Mouse (Mus musculus): ENCODE results near the gene Cacna1g. TPM values are rescaled to one million over a fixed set of nuclear protein-coding genes. Genes with fewer than 3 reads are reported as not detected.
"Not testable (repeated sequence)": the region's sequence is repeated elsewhere in the genome, so short reads cannot be mapped to it uniquely, and the experiment has no call there.

Gene Cacna1g
- polyA plus RNA-seq, 1 experiment from 2014 or later, result 19.3 TPM

- Histone ChIP-seq H3K4me1 (replicated peaks; ENCODE audit: control insufficient read depth, insufficient read depth, low read length) (no peaks in the 10 kb centered on the region), H3K4me3 (ENCODE audit: low read depth, low read length) (no peak overlapping the region), H3K27ac (ENCODE audit: low read depth, low read length) (no peak overlapping the region), H3K27me3 (ENCODE audit: control insufficient read depth, insufficient read depth, low read length) (no peaks in the 10 kb centered on the region), H3K36me3 (ENCODE audit: control insufficient read depth, insufficient read depth, low read length) (no peaks in the 10 kb centered on the region), H3K9me3 (ENCODE audit: control insufficient read depth, low read length) (no peaks in the 10 kb centered on the region), H3K4me2 (replicated peaks; ENCODE audit: low read depth, low read length) (no peak overlapping the region), H3K9ac (ENCODE audit: low read depth, low read length) (no peak overlapping the region)
- no peak for ATAC-seq (ENCODE audit: low FRiP score)
- WGBS, result 79% methylated on average over 6 of the region's 6 CpGs
- DNase-seq (ENCODE audit: low spot score), result no peak
These were observed 73.0 kb downstream of the Cacna1g start for GRCm38 (mm10) chr11:94400996-94401395.

GRCm38 (mm10) chr11:94394107-94394506 is 79.9 kb downstream of the Cacna1g start:
- 88% methylated on average over 7 of the region's 7 CpGs for WGBS
- Histone ChIP-seq H3K4me1 (replicated peaks; ENCODE audit: control insufficient read depth, insufficient read depth, low read length) (no peaks in the 10 kb centered on the region; the same call in 1 of the 2 replicates), H3K9me3 (ENCODE audit: control insufficient read depth, low read length) (no peaks in the 10 kb centered on the region), H3K9ac (ENCODE audit: low read depth, low read length) (no peak overlapping the region), H3K27ac (ENCODE audit: low read depth, low read length) (no peak overlapping the region), H3K4me2 (replicated peaks; ENCODE audit: low read depth, low read length) (no peak overlapping the region), H3K27me3 (ENCODE audit: control insufficient read depth, insufficient read depth, low read length) (0 out of 2 replicates have a peak, but pooled peaks cover 2% of the 10 kb centered on the region), H3K36me3 (ENCODE audit: control insufficient read depth, insufficient read depth, low read length) (no peaks in the 10 kb centered on the region), H3K4me3 (ENCODE audit: low read depth, low read length) (no peak overlapping the region)
- DNase-seq (ENCODE audit: low spot score) (no peak), ATAC-seq (ENCODE audit: low FRiP score) (no peak)

DNA sequence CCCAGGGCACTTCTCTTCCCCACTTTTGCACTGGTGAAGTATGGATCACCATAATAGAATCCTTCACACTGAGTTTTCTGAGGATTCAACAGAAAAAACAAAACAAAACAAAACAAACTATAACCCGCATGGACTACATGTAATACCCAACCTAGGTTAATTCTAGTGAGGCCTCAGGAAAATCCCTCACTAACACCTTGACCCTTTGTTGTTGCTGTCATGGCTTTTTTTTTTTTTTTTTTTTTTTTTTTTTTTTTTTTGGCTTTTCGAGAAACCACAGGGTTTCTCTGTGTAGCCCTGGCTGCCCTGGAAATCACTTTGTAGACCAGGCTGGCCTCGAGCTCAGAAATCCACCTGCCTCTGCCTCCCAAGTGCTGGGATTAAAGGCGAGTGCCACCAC is 80.5 kb downstream of the Cacna1g start:
- H3K36me3 ChIP-seq (ENCODE audit: control insufficient read depth, insufficient read depth, low read length); H3K27ac ChIP-seq (ENCODE audit: low read depth, low read length); H3K4me2 ChIP-seq (replicated peaks; ENCODE audit: low read depth, low read length); H3K4me3 ChIP-seq (ENCODE audit: low read depth, low read length); H3K27me3 ChIP-seq (ENCODE audit: control insufficient read depth, insufficient read depth, low read length); ATAC-seq (ENCODE audit: low FRiP score); DNase-seq (ENCODE audit: low spot score); H3K4me1 ChIP-seq (replicated peaks; ENCODE audit: control insufficient read depth, insufficient read depth, low read length); H3K9ac ChIP-seq (ENCODE audit: low read depth, low read length); H3K9me3 ChIP-seq (ENCODE audit: control insufficient read depth, low read length): not testable (repeated sequence)
- 72% methylated on average over 4 of the region's 4 CpGs for WGBS

DNA sequence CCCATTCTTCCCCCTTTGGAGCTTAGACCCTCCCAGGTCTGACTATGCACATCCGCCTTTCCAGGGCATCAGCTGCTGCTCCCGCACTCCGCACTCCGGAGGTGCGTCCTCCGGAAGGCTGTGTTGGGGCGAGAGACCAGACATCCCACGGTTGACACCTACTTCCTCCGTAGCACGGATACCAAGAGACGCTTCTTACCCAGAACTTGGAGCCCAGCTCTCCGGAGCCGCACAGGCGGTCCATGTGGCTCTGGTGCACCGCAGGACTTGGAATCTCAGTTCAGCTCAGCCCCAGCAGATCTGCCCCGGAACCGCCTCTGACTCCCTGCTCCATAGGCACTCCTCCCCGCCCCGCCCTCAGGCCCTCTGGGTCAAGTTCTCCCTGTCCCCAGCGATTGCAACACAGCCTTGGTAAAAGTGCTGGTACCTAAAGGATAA is 81.3 kb downstream of the Cacna1g start, which contains the start of gene Abcc3:
Gene Abcc3 (minus strand): TSS at position 326 of the 438 bp plus-strand sequence.
- Histone ChIP-seq H3K4me3 (ENCODE audit: low read depth, low read length) (0 out of 2 replicates have a peak within 1 kb of the TSS, but pooled peaks have one; percentile 2), H3K36me3 (ENCODE audit: control insufficient read depth, insufficient read depth, low read length) (no peaks in the 10 kb centered on the region), H3K9me3 (ENCODE audit: control insufficient read depth, low read length) (no peaks in the 10 kb centered on the region), H3K4me1 (replicated peaks; ENCODE audit: control insufficient read depth, insufficient read depth, low read length) (no peaks in the 10 kb centered on the region; the same call in 1 of the 2 replicates), H3K27ac (ENCODE audit: low read depth, low read length) (no peak within 1 kb of the TSS), H3K27me3 (ENCODE audit: control insufficient read depth, insufficient read depth, low read length) (0 out of 2 replicates have a peak, but pooled peaks cover 2% of the 10 kb centered on the region), H3K4me2 (replicated peaks; ENCODE audit: low read depth, low read length) (peak within 1 kb of the TSS; percentile 43), H3K9ac (ENCODE audit: low read depth, low read length) (no peak within 1 kb of the TSS)
- DNase-seq (ENCODE audit: low spot score), result peak; percentile 19
- WGBS, result 14% methylated on average over 20 of the region's 20 CpGs
- no peak for ATAC-seq (ENCODE audit: low FRiP score)

DNA sequence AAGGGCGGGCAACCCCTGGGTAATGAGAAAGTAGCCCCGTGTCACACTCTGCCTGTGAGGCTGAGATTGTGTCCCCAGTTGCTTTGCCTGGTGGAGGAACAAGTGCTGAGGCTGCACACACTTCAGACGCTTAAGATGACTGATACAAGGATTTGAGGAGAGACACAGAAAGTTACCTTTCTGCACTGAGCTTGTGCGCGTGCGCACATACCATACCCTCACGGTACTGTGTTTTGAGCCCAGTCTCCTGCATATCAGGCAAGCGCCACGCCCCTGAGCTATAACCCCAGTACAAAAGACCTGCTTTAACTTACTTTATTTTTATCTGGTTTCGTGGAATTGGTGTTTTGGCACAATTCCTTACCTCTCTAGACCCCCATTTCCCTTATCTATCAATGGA is 82.3 kb downstream of the Cacna1g start:
- no peak overlapping the region for H3K9ac ChIP-seq (ENCODE audit: low read depth, low read length)
- H3K27me3 ChIP-seq (ENCODE audit: control insufficient read depth, insufficient read depth, low read length), result 0 out of 2 replicates have a peak, but pooled peaks cover 2% of the 10 kb centered on the region
- H3K9me3 ChIP-seq (ENCODE audit: control insufficient read depth, low read length), result no peaks in the 10 kb centered on the region
- no peak overlapping the region for H3K27ac ChIP-seq (ENCODE audit: low read depth, low read length)
- ATAC-seq (ENCODE audit: low FRiP score) (no peak), DNase-seq (ENCODE audit: low spot score) (no peak)
- H3K4me1 ChIP-seq (replicated peaks; ENCODE audit: control insufficient read depth, insufficient read depth, low read length), result no peaks in the 10 kb centered on the region; the same call in 1 of the 2 replicates
- no peak overlapping the region for H3K4me3 ChIP-seq (ENCODE audit: low read depth, low read length)
- H3K4me2 ChIP-seq (replicated peaks; ENCODE audit: low read depth, low read length), result no peak overlapping the region
- H3K36me3 ChIP-seq (ENCODE audit: control insufficient read depth, insufficient read depth, low read length), result no peaks in the 10 kb centered on the region
- WGBS, result 83% methylated on average over 10 of the region's 10 CpGs

GRCm38 (mm10) chr11:94390825-94391224 is 83.2 kb downstream of the Cacna1g start:
- H3K27me3 ChIP-seq (ENCODE audit: control insufficient read depth, insufficient read depth, low read length), result 0 out of 2 replicates have a peak, but pooled peaks cover 2% of the 10 kb centered on the region
- no peak overlapping the region for H3K4me3 ChIP-seq (ENCODE audit: low read depth, low read length)
- H3K9me3 ChIP-seq (ENCODE audit: control insufficient read depth, low read length), result no peaks in the 10 kb centered on the region
- H3K4me1 ChIP-seq (replicated peaks; ENCODE audit: control insufficient read depth, insufficient read depth, low read length), result peaks cover 3% of the 10 kb centered on the region
- DNase-seq (ENCODE audit: low spot score) (no peak), ATAC-seq (ENCODE audit: low FRiP score) (no peak)
- H3K27ac ChIP-seq (ENCODE audit: low read depth, low read length), result no peak overlapping the region
- H3K36me3 ChIP-seq (ENCODE audit: control insufficient read depth, insufficient read depth, low read length), result no peaks in the 10 kb centered on the region
- WGBS, result 87% methylated on average over 6 of the region's 6 CpGs
- H3K9ac ChIP-seq (ENCODE audit: low read depth, low read length), result no peak overlapping the region
- no peak overlapping the region for H3K4me2 ChIP-seq (replicated peaks; ENCODE audit: low read depth, low read length)

- Histone ChIP-seq H3K4me1 (replicated peaks; ENCODE audit: control insufficient read depth, insufficient read depth, low read length) (peaks cover 4% of the 10 kb centered on the region), H3K27me3 (ENCODE audit: control insufficient read depth, insufficient read depth, low read length) (0 out of 2 replicates have a peak, but pooled peaks cover 2% of the 10 kb centered on the region), H3K27ac (ENCODE audit: low read depth, low read length) (no peak overlapping the region), H3K4me2 (replicated peaks; ENCODE audit: low read depth, low read length) (no peak overlapping the region), H3K4me3 (ENCODE audit: low read depth, low read length) (no peak overlapping the region), H3K9ac (ENCODE audit: low read depth, low read length) (no peak overlapping the region), H3K9me3 (ENCODE audit: control insufficient read depth, low read length) (no peaks in the 10 kb centered on the region), H3K36me3 (ENCODE audit: control insufficient read depth, insufficient read depth, low read length) (no peaks in the 10 kb centered on the region)
- ATAC-seq (ENCODE audit: low FRiP score), result no peak
- WGBS, result 81% methylated on average over 6 of the region's 6 CpGs
- DNase-seq (ENCODE audit: low spot score), result no peak
These were observed 84.1 kb downstream of the Cacna1g start for GRCm38 (mm10) chr11:94389724-94390396.

- DNase-seq (ENCODE audit: low spot score), result no peak
- Histone ChIP-seq H3K9ac (ENCODE audit: low read depth, low read length) (no peak overlapping the region), H3K36me3 (ENCODE audit: control insufficient read depth, insufficient read depth, low read length) (no peaks in the 10 kb centered on the region), H3K9me3 (ENCODE audit: control insufficient read depth, low read length) (no peaks in the 10 kb centered on the region), H3K4me3 (ENCODE audit: low read depth, low read length) (no peak overlapping the region), H3K4me1 (replicated peaks; ENCODE audit: control insufficient read depth, insufficient read depth, low read length) (peaks cover 4% of the 10 kb centered on the region), H3K27ac (ENCODE audit: low read depth, low read length) (no peak overlapping the region), H3K4me2 (replicated peaks; ENCODE audit: low read depth, low read length) (no peak overlapping the region), H3K27me3 (ENCODE audit: control insufficient read depth, insufficient read depth, low read length) (0 out of 2 replicates have a peak, but pooled peaks cover 2% of the 10 kb centered on the region)
- 83% methylated on average over 4 of the region's 4 CpGs for WGBS
- no peak for ATAC-seq (ENCODE audit: low FRiP score)
These were observed 85.0 kb downstream of the Cacna1g start for GRCm38 (mm10) chr11:94389021-94389420.

- 77% methylated on average over 4 of the region's 4 CpGs for WGBS
- H3K4me2 ChIP-seq (replicated peaks; ENCODE audit: low read depth, low read length), result no peak overlapping the region
- H3K9ac ChIP-seq (ENCODE audit: low read depth, low read length), result no peak overlapping the region
- no peaks in the 10 kb centered on the region for H3K36me3 ChIP-seq (ENCODE audit: control insufficient read depth, insufficient read depth, low read length)
- H3K9me3 ChIP-seq (ENCODE audit: control insufficient read depth, low read length), result no peaks in the 10 kb centered on the region
- H3K4me3 ChIP-seq (ENCODE audit: low read depth, low read length), result no peak overlapping the region
- peaks cover 4% of the 10 kb centered on the region for H3K4me1 ChIP-seq (replicated peaks; ENCODE audit: control insufficient read depth, insufficient read depth, low read length)
- no peak overlapping the region for H3K27ac ChIP-seq (ENCODE audit: low read depth, low read length)
- DNase-seq (ENCODE audit: low spot score) (no peak), ATAC-seq (ENCODE audit: low FRiP score) (no peak)
- 0 out of 2 replicates have a peak, but pooled peaks cover 2% of the 10 kb centered on the region for H3K27me3 ChIP-seq (ENCODE audit: control insufficient read depth, insufficient read depth, low read length)
These were observed 86.2 kb downstream of the Cacna1g start for GRCm38 (mm10) chr11:94387756-94388155.

All from hindbrain, embryonic 11.5 days (tissue).